Mouse (Mus musculus): Measurements from ENCODE around the gene Slc17a1.

The Slc17a1 gene

GRCm38 (mm10) chr13:23867405-23867804 is at the start of gene Slc17a1:
Gene Slc17a1 (plus strand): TSS chr13:23867750.
- no peak for DNase-seq (ENCODE audit: low read depth, low spot score)

GRCm38 (mm10) chr13:23820179-23820940 is 47.2 kb upstream of the Slc17a1 start:
- no peak for DNase-seq (ENCODE audit: low read depth, low spot score)

- DNase-seq (ENCODE audit: low read depth, low spot score): no peak
These were observed 45.3 kb upstream of the Slc17a1 start for GRCm38 (mm10) chr13:23822213-23822612.

GRCm38 (mm10) chr13:23826606-23827005 is 40.9 kb upstream of the Slc17a1 start:
- DNase-seq (ENCODE audit: low read depth, low spot score): no peak

GRCm38 (mm10) chr13:23833053-23833452 is 34.5 kb upstream of the Slc17a1 start:
- peak; percentile 67 for DNase-seq (ENCODE audit: low read depth, low spot score)

GRCm38 (mm10) chr13:23834836-23835235 is 32.7 kb upstream of the Slc17a1 start:
- no peak for DNase-seq (ENCODE audit: low read depth, low spot score)

GRCm38 (mm10) chr13:23836630-23837029 is 30.9 kb upstream of the Slc17a1 start:
- DNase-seq (ENCODE audit: low read depth, low spot score): no peak

- no peak for DNase-seq (ENCODE audit: low read depth, low spot score)
These were observed 28.2 kb upstream of the Slc17a1 start, which contains the start of gene Slc17a3 for GRCm38 (mm10) chr13:23839308-23839707. Gene Slc17a3 (plus strand): TSS chr13:23839434.

- no peak for DNase-seq (ENCODE audit: low read depth, low spot score)
These were observed 21.7 kb upstream of the Slc17a1 start for GRCm38 (mm10) chr13:23845851-23846250.

- DNase-seq (ENCODE audit: low read depth, low spot score): no peak
These were observed 18.3 kb upstream of the Slc17a1 start for GRCm38 (mm10) chr13:23849299-23849698.

- DNase-seq (ENCODE audit: low read depth, low spot score): no peak
These were observed 11.1 kb upstream of the Slc17a1 start for GRCm38 (mm10) chr13:23856401-23856800.

GRCm38 (mm10) chr13:23861815-23862214 is 5.7 kb upstream of the Slc17a1 start:
- no peak for DNase-seq (ENCODE audit: low read depth, low spot score)

- DNase-seq (ENCODE audit: low read depth, low spot score): no peak
These were observed 2.8 kb upstream of the Slc17a1 start for GRCm38 (mm10) chr13:23864711-23865110.

GRCm38 (mm10) chr13:23866086-23866710 is 1.4 kb upstream of the Slc17a1 start:
- peak; percentile 4 for DNase-seq (ENCODE audit: low read depth, low spot score)

GRCm38 (mm10) chr13:23867000-23867399 is 550 bp upstream of the Slc17a1 start:
- DNase-seq (ENCODE audit: low read depth, low spot score): no peak

- no peak for DNase-seq (ENCODE audit: low read depth, low spot score)
These were observed 1.4 kb downstream of the Slc17a1 start for GRCm38 (mm10) chr13:23868790-23869533.

- DNase-seq (ENCODE audit: low read depth, low spot score): no peak
These were observed 2.4 kb downstream of the Slc17a1 start for GRCm38 (mm10) chr13:23869996-23870395.

- DNase-seq (ENCODE audit: low read depth, low spot score): no peak
These were observed 5.6 kb downstream of the Slc17a1 start for GRCm38 (mm10) chr13:23873141-23873540.

- no peak for DNase-seq (ENCODE audit: low read depth, low spot score)
These were observed 11.6 kb downstream of the Slc17a1 start for GRCm38 (mm10) chr13:23879106-23879505.

GRCm38 (mm10) chr13:23879636-23880035 is 12.1 kb downstream of the Slc17a1 start:
- no peak for DNase-seq (ENCODE audit: low read depth, low spot score)

- peak; percentile 64 for DNase-seq (ENCODE audit: low read depth, low spot score)
These were observed 18.0 kb downstream of the Slc17a1 start for GRCm38 (mm10) chr13:23885540-23885939.

GRCm38 (mm10) chr13:23887026-23887725 is 19.6 kb downstream of the Slc17a1 start:
- no peak for DNase-seq (ENCODE audit: low read depth, low spot score)
